Mouse (Mus musculus) intestine, postnatal 0 days (tissue): ENCODE results near the gene Gm12184. TPM values are rescaled to one million over a fixed set of nuclear protein-coding genes. Genes with fewer than 3 reads are reported as not detected.
A peak's percentile ranks its signal among the peaks of the same experiment; 100 is the strongest.

Source experiments
- ATAC-seq: fragments of 200-750 bp; cut with Nextera tagmentation; 2 replicates; pipeline ENCODE4 v1.8.0; 2017; ENCODE audit warnings: mild to moderate bottlenecking, moderate TSS enrichment, moderate library complexity
- H3K27ac ChIP-seq: fragments of 300-500 bp; sonication (generic); 2 replicates; pipeline ENCODE4 v1.5.1; 2014; ENCODE audit warnings: mild to moderate bottlenecking, low read depth, low read length, moderate library complexity
- H3K27me3 ChIP-seq: fragments of 300-500 bp; sonication (generic); replicated peaks from 2 replicates; pipeline ENCODE4 v1.6.1; 2014; ENCODE audit warnings: low read length, mixed read lengths; ENCODE audit not compliant: control insufficient read depth, insufficient read depth
- H3K36me3 ChIP-seq: fragments of 300-500 bp; sonication (generic); 2 replicates; pipeline ENCODE4 v1.6.1; 2014; ENCODE audit warnings: mild to moderate bottlenecking, moderate library complexity; ENCODE audit not compliant: control insufficient read depth, insufficient read depth
- H3K4me1 ChIP-seq: fragments of 300-500 bp; sonication (generic); replicated peaks from 2 replicates; pipeline ENCODE4 v1.6.1; 2014; ENCODE audit warnings: antibody characterized with exemption, low read length, mixed read lengths; ENCODE audit not compliant: control insufficient read depth, insufficient read depth
- H3K4me2 ChIP-seq: fragments of 300-500 bp; sonication (generic); replicated peaks from 2 replicates; pipeline ENCODE4 v1.6.1; 2014; ENCODE audit warnings: low read depth, mild to moderate bottlenecking, moderate library complexity
- H3K4me3 ChIP-seq: fragments of 300-500 bp; sonication (generic); 2 replicates; pipeline ENCODE4 v1.5.1; 2014; ENCODE audit warnings: low read depth, low read length
- H3K9ac ChIP-seq: fragments of 300-500 bp; sonication (generic); 2 replicates; pipeline ENCODE4 v1.6.1; 2014; ENCODE audit warnings: mild to moderate bottlenecking, low read depth, low read length
- H3K9me3 ChIP-seq: fragments of 300-500 bp; sonication (generic); 2 replicates; pipeline ENCODE4 v1.6.1; 2016; ENCODE audit warnings: mixed run types; ENCODE audit not compliant: control insufficient read depth
- CTCF ChIP-seq: sonication (generic); IDR thresholded peaks from 2 replicates; pipeline ENCODE4 v1.5.1; 2016; ENCODE audit warnings: low read depth, mild to moderate bottlenecking, control low read depth, antibody characterized with exemption, moderate library complexity
- WGBS: fragments of 180-500 bp; shearing (Covaris S2); extraction: QIAGEN DNeasy Blood & Tissue Kit; methylation state at CpG from one replicate; pipeline ENCODE4 v1.1.7; 2014; 5-methylcytosine and 5-hydroxymethylcytosine counted together
- polyA plus RNA-seq: library from polyadenylated mRNA; unstranded; fragments of >200 nt; fragmentation: Nextera tagmentation; extraction: Ambion mirVana; gene quantifications from 2 replicates; pipeline ENCODE4 v1.2.1, GENCODE M21; 2015

The Gm12184 gene
- polyA plus RNA-seq, 1 experiment from 2014 or later, result 5.0 TPM

DNA sequence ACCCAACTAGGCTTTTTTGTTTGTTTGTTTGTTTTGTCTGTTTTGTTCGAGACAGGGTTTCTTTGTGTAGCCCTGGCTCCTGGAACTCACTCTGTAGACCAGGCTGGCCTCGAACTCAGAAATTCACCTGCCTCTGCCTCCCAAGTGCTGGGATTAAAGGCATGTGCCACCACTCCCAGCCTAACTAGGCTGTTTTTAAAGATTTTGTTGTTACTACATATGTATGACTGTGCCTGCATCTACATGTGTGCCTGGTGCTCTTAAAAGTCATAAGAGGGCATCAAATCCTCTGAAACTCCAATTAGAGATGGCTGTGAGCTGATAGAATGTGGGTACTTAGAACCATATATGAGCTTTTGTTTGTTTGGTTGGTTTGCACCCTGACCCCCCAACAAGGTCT lies 4.8 kb upstream of the Gm12184 start:
- H3K9ac ChIP-seq, result no peak overlapping the region
- H3K4me1 ChIP-seq, result no peaks in the 10 kb centered on the region
- no peak overlapping the region for H3K4me3 ChIP-seq
- WGBS, result 76% methylated on average over 2 of the region's 2 CpGs
- no peaks in the 10 kb centered on the region for H3K36me3 ChIP-seq
- no peak for TF ChIP-seq CTCF
- H3K27ac ChIP-seq, result no peak overlapping the region
- no peak for ATAC-seq
- H3K9me3 ChIP-seq, result no peaks in the 10 kb centered on the region
- no peaks in the 10 kb centered on the region for H3K27me3 ChIP-seq
- no peak overlapping the region for H3K4me2 ChIP-seq

DNA sequence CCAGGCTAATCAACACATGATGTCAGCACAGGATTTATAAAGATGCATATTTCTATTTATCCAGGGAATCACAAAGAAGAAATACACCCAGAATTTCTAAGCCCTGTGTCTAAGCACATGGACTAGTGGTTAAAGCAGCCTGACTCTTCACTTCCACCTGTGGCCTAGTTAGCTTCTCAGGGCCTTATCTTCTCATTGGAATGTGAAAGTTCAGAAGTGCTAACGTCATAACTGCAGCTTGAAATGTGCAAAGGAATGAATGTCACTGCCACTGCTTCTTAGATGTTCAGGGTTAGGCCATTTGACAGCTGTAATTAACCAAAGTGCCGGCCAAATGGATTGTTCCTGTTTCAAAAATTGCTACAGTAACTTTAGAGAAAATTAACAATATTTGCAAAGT lies 3.8 kb upstream of the Gm12184 start:
- H3K27me3 ChIP-seq, result no peaks in the 10 kb centered on the region
- no peak overlapping the region for H3K9ac ChIP-seq
- no peaks in the 10 kb centered on the region for H3K4me1 ChIP-seq
- no peak overlapping the region for H3K4me3 ChIP-seq
- WGBS, result 52% methylated on average over 2 of the region's 2 CpGs
- H3K9me3 ChIP-seq, result no peaks in the 10 kb centered on the region
- no peak overlapping the region for H3K4me2 ChIP-seq
- ATAC-seq, result no peak
- no peak for TF ChIP-seq CTCF
- no peak overlapping the region for H3K27ac ChIP-seq
- no peaks in the 10 kb centered on the region for H3K36me3 ChIP-seq

DNA sequence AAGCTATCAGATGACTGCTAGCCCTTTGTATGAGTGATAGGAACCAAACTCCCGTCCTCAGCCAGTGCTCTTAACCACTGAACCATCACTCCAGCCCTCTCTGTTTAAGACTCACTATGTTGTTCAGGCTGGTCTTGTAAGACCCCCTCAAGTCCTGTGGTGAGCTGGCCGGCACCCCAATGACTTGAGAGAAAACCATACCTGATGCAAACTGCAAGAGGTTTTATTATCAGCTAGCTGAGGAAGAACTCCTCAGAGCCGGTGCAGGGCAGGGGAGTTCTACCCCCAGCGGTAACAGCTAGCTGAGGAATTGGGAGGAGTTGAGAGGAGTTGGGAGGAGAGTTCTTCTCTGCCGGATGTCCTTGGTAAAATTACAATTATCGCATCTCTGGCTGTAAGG lies 1.5 kb upstream of the Gm12184 start:
- Histone ChIP-seq H3K4me1 (no peaks in the 10 kb centered on the region), H3K27ac (no peak overlapping the region), H3K4me3 (no peak overlapping the region), H3K27me3 (no peaks in the 10 kb centered on the region), H3K4me2 (no peak overlapping the region), H3K36me3 (no peaks in the 10 kb centered on the region), H3K9me3 (no peaks in the 10 kb centered on the region), H3K9ac (no peak overlapping the region)
- no peak for TF ChIP-seq CTCF
- no peak for ATAC-seq
- 84% methylated on average over 6 of the region's 6 CpGs for WGBS

DNA sequence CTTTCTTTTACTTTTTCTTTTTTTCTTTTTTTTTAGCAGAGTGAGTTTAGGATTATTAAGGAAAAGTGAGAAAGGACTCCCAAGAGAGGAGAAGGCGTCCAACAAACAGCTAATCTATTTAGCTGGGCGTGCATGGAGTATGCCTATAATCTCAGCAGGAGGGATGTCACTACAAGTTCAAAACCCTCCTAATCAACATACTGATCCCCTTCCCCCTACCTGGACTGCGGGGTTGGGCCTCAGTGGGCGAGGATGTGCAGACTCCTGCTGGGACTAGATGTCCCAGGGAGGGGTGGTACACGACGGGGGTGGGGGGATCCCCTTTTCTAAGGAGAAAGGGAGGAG lies 269 bp upstream of the Gm12184 start:
- Histone ChIP-seq H3K4me3 (peak overlapping the region; percentile 46), H3K4me1 (no peaks in the 10 kb centered on the region), H3K27ac (peak overlapping the region; percentile 35; the same call in 1 of the 2 replicates), H3K9me3 (no peaks in the 10 kb centered on the region), H3K36me3 (no peaks in the 10 kb centered on the region), H3K9ac (no peak overlapping the region), H3K4me2 (peak overlapping the region; percentile 57), H3K27me3 (no peaks in the 10 kb centered on the region)
- ATAC-seq, result no peak
- no peak for TF ChIP-seq CTCF
- 5% methylated on average over 6 of the region's 6 CpGs for WGBS

DNA sequence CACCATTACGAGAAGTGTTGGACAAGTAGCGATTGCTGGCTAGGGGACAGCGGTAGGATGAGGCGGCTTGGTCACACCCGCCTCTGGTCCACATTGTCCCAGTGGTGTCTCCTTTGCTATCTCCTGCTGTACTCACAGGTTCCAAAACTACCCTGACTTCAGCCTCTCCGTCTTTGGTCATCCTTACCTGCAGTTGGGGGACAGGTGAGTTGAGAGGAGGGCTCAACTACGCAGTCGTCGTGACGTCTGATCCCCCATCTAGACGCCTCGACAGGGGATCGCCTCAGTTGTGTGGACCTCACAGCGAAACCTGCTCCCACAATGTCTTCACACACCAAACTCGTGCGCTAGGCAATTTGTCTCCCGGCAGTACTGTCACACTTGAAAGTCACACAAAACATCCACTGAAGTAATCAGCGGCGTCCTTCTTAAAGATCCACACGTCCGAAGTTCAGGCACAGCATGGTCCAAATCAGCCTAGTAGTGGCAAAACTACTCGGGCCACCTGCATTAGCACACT lies 2.1 kb downstream of the Gm12184 start:
- ATAC-seq, result no peak
- Histone ChIP-seq H3K4me3 (peak overlapping the region; percentile 31), H3K36me3 (no peaks in the 10 kb centered on the region), H3K27ac (no peak overlapping the region), H3K9ac (no peak overlapping the region), H3K9me3 (no peaks in the 10 kb centered on the region), H3K27me3 (no peaks in the 10 kb centered on the region), H3K4me2 (peak overlapping the region; percentile 68), H3K4me1 (no peaks in the 10 kb centered on the region)
- no peak for TF ChIP-seq CTCF
- 11% methylated on average over 22 of the region's 22 CpGs for WGBS

DNA sequence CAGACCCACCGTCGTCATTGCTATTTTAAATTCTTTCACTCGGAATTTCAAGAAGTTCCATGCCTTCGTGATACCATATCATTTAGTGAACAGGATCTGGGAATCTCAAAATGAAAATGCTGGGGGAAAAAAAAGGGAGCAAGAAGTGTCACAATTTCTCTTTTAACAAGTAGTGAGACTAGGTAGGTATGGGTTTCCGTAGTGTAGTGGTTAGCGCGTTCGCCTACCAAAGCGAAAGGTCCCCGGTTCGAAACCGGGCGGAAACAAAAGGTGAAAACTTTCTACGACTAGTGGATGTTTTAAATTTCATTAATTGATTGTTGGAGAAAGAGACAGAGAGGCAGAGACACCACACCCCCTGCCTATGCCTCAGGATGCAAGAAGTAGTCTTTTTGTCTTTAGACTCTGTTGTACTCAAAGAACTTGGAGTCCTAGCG lies 2.9 kb downstream of the Gm12184 start:
- H3K9me3 ChIP-seq, result no peaks in the 10 kb centered on the region
- H3K27me3 ChIP-seq, result no peaks in the 10 kb centered on the region
- H3K4me1 ChIP-seq, result no peaks in the 10 kb centered on the region
- TF ChIP-seq CTCF, result no peak
- no peak overlapping the region for H3K9ac ChIP-seq
- no peak overlapping the region for H3K27ac ChIP-seq
- peak overlapping the region; percentile 68 for H3K4me2 ChIP-seq
- no peaks in the 10 kb centered on the region for H3K36me3 ChIP-seq
- ATAC-seq, result peak; percentile 14; the same call in 1 of the 2 replicates
- 1% methylated on average over 15 of the region's 15 CpGs for WGBS
- peak overlapping the region; percentile 31 for H3K4me3 ChIP-seq
